Comparison of ENCODE assay signal across 13 mouse cellular contexts in genomic region chr7:79225477-79225876, GRCm38 (mm10).
"Had no signal": no experiment of that assay in that cellular context is flagged by ENCODE, and none has a peak within 500 bp of the region (broad histone marks: within the 10 kb centered on the region; RNA-seq: fewer than 3 reads in every experiment).

No protein-coding gene starts in this region.

- H3K27me3 ChIP-seq: limb, embryonic 12.5 days; limb, embryonic 15.5 days; midbrain, embryonic 15.5 days; neural tube, embryonic 12.5 days; neural tube, embryonic 15.5 days had no signal

- H3K36me3 ChIP-seq: limb, embryonic 12.5 days; limb, embryonic 15.5 days; midbrain, embryonic 15.5 days; neural tube, embryonic 12.5 days; neural tube, embryonic 15.5 days had no signal

- ATAC-seq: liver, postnatal 0 days; lung, postnatal 0 days; midbrain, embryonic 15.5 days had no signal

- DNase-seq: kidney, adult 18-20 months; kidney, adult 9 months; kidney, postnatal 14 days; kidney, postnatal 4 days; left cerebral cortex, postnatal 4 days; liver, postnatal 0 days; thymus, postnatal 25 days had no signal

- H3K4me3 ChIP-seq: limb, embryonic 12.5 days; limb, embryonic 15.5 days; midbrain, embryonic 15.5 days; neural tube, embryonic 12.5 days; neural tube, embryonic 15.5 days had no signal
